Mouse (Mus musculus): ENCODE results near the gene Stx1a.

The Stx1a gene

DNA sequence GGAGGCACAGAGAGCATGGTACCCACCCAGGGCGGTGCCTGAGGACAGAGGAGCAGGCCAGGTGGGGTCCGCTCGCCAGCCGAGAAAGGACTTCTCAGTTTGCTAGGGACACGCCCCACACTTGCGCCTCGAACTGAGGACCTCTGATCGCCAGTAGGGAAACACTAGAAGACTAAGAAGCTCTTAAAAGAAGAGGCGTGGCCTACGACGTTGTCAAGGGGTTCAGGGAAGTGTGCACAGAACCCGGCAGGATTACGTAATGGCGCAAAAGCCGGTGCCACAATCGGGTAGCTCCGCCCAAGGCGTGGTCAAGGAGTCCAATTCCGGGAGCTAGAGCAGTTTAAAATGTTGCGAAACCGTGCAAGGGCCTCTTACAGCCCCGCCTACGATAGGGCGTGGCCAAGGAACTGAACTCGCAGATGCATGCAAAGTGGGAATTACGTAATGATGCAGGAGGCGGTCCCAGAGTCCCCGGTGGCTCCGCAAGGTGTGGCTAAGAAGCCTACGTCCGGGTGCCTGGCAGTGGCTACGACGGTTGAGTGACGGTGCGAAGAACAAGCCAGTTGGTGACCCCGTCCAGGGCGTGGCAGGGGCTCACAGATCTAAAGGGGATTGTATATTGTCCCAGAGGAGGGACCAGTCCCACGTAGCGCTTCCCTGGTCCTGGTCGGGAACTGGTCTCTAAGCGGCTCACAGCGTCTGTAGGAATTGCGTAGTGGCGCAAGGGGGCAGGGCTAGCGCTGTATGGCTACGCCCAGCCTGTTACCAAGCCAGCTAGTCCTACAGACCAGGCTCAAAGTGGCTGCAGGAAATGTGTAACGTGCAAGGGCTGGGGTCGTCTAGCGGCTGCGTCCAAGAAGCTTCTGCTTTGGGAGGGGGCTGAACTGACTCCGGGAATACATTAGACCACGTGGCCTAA, 14.4 kb upstream of the Stx1a start, which contains the start of gene Abhd11:
TSS of gene Abhd11 (plus strand) at position 482 of the 919 bp plus-strand sequence.
- DNase-seq (ENCODE audit: low read depth, low spot score), result peak; percentile 98

DNA sequence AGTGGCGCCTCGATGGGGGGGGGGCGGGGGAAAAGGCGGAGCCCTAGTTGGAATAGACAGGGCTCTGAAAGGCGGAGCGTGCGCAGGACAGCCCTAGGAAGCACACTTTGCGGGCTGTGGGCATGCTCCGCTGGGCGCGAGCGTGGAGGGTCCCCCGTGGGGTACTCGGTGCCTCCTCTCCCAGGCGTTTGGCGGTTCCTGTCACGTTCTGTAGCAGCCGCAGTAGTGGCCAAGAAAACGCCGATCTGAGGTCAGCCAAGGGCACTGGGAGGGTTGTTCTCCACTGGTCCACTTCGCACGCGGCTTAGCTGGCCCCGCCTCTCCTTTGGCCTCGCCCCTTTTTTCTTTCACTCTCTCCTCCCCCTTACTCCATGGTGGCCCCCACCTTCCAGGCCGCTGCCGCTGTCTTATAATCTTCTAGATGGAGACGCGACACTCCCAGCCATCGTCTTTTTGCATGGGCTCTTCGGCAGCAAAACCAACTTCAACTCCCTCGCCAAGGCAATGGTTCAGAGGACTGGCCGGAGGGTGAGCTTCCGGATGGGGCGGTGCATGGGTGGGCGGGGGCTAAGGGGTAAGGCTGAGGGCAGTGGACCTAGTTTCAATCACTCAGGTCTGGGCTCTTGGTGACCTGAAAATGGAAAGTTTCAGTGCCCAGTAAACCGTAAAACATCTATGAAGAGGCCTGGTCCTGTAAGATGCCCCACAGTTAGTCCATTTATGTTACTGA, 13.5 kb upstream of the Stx1a start:
- DNase-seq (ENCODE audit: low read depth, low spot score), result peak; percentile 78

DNA sequence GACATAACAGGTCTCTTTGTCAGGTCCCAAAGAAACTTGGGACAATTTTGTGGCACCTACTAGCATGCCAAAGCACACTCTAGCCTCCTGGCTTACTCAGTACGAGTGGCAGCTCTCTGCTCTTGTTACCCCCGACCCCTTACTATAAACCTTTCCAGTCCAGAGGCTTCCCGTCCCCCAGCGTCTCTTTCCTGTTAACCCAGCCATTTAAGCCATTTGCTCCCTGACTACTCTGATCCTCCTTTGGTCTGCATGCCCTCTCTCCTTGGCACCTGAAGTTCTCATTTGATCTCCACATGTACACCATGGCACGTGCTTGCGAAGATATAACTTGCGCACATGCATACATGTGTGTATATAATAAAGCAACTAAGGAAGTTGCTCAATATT, 13.0 kb upstream of the Stx1a start:
- DNase-seq (ENCODE audit: low read depth, low spot score), result no peak

DNA sequence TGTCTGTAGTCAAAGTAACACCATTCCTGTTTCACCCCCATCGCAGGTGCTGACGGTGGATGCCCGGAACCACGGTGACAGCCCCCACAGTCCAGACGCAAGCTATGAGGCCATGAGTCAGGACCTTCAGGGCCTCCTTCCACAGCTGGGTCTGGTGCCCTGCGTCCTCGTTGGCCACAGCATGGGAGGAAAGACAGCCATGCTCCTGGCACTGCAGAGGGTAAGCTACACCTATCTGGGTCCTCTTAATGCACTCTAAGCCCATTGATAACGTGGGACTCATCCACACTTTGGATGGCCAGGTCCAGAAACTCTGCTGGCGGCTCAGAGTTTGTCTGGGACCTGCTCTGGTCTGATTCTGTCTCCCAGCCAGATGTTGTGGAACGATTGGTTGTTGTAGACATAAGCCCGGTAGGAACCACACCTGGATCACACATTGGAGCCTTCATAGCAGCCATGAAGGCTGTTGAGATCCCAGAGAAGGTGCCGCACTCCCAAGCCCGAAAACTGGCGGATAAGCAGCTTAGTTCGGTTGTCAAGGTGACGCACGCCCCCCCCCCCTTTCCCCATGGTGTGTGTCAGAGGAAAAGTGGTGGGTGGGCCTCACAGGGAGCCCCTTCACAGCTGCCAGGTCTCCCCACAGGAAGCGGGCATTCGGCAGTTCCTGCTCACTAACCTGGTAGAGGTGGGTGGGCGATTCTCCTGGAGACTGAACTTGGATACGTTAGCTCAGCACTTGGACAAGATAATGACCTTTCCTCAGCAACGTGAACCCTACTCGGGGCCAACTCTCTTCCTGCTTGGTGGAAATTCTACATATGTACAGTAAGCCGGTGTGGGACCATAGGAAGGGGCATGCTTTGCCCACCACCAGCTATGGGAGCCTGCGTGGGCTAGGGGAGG, 12.2 kb upstream of the Stx1a start:
- no peak for DNase-seq (ENCODE audit: low read depth, low spot score)

DNA sequence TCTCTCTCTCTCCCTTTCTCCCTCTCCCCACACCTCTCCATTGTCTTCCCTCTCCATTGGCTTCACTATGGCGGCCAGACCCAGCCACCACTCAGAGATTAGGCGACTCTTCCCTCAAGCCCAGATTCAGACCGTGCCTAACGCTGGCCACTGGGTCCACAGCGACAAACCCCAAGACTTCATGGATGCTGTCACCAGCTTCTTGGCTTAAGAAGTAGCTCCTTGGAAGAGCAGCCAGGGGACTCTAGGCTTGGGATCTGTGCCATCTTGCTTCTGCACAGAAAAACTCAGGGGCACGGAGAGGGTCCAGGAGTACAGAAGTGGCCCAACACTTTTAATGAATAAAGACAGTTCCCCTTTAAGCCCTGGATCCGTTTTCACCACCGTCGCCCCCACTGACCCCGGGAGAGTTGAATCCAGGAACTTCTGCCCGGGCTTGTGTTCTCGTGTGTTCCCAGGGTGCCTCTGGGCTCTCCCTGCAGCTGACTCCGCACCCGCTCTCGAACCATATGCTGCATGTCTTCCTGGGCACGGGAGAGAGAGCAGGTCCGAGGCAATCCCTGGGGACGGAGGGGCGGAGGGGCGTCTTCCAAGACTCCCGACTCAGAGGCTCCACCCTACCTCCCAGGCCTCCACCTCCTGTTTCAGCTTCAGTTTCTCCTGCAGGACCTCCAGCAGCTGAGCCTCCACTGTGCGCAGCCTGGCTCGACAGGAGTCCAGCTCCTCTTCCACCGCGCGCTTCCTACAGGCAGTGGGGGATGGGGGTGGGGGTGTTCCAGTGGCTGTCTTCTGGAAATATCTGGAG, 11.3 kb upstream of the Stx1a start:
- DNase-seq (ENCODE audit: low read depth, low spot score), result no peak

DNA sequence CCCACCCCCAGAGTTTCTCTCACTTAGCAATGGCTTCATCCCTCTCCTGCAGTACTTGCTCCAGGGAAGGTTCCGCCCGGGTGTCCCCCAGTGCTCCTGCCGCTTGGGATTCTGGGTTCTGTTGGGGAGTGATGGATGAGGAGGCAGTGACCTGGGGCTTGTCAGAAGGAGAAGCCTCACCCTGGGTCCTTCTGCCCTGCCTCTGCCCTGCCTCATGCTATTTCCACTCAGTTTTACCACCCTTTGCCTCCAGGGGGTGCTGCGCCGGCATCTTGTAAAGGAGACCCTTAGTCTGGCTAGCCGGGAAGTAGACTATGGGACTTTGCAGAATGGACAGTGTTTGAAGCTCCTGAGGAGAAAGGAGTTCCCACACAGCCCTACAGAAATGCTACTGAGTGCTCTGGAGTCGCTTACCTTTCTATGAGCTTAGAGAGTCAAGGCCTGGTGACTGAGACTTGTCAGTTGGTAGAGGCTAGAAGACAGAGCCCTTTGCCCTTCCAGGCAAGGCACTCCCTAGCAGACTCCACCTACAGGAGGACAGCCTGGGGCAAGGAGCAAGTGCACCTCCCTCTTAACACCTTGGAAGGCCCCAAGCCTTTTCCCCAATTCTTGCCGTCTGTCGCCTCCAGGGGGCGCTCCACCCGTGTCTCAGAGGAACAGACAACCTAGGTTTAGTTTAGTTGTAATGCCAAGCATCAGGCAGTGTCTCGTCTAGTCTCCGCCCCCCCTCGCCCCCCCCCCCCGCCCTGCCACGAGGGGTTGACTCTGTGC, 10.4 kb upstream of the Stx1a start:
- peak; percentile 59 for DNase-seq (ENCODE audit: low read depth, low spot score)

DNA sequence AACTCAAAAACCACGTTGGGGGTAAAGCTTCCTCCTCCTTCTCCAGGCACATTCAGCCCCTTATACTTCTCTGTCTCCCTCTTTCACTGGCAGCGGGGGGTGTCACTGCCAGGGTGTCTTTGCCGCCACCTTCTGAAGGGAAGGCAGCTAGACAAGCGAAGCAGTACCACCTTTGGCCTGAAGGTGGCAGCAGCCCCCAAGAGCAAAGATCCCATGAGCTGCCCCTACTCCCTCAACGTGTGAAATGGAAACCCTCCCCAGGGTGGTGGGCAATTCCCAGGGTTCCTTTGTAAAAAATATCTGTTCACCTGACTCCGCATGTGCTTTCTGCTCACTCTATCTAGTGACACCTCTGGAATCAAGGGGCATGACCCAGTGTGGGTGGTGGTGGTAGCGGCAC, 7.8 kb upstream of the Stx1a start:
- peak; percentile 80 for DNase-seq (ENCODE audit: low read depth, low spot score)

DNA sequence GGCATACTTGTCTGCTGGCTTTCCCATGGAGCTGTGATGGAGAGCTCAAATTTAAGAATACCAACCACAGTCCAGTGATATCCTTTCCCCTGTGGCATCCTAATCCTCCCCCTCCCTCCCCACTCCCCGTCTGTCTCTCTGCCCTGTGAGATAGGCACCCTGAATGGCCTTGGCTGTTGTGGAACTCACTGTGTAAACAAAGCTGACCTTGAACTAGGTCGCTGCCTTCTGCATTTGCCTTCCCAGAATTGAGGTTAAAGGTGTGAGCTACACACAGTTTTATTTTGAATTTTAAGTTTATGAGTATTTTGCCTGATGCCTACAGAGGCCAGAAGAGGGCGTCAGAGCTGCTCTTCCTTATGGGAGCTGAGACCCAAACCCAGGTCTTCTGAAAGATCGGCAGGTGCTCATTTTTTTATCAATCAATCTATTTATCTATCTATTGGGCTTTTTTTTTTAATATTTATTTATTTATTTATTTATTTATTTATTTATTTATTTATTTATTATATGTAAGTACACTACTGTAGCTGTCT, 7.0 kb upstream of the Stx1a start:
- no peak for DNase-seq (ENCODE audit: low read depth, low spot score)

DNA sequence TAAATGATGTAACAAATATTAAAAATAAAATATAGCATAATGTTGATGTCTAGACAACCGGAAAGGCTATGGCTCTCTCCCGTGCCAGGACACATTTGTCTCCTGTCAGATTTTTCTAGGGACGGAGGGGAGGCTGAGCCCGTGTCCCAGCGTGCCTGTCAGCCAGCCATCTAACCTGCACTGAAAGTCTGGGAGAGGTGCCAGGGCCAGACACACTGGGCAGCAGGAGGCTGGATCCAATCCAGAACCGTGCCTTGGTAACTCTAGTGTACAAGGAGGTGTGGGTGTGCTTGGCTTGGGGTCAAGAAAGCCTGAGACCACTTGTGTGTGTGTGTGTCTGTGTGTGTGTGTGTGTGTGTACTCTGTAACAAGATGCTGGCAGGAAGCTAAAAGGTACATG, 1.5 kb upstream of the Stx1a start:
- DNase-seq (ENCODE audit: low read depth, low spot score), result no peak

DNA sequence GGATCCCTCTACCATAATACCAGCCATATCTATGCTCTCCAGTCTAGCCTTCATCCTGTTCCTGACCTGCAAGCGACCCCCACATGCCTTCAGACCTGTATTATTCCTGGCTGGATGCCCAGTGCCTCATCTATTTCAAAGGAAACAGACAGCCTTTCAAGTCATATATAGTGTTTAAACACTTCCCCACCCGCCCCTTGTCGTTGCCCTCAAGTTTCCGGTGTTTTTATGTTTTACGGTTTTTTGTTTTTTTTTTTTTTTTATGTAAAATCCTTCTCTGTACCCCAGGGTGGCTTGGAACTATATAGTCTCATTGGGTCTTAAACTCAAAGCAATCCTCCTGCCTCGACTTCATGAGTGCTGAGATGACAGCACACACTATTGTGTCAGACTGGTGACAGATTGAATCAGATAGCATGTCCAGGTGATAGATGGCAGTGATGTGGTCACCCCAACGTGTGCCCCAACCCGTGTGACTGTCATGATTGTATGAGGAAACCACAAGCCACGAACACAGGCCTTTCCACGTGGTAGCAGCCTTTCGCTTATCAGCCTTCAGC, 1.5 kb downstream of the Stx1a start:
- no peak for DNase-seq (ENCODE audit: low read depth, low spot score)

DNA sequence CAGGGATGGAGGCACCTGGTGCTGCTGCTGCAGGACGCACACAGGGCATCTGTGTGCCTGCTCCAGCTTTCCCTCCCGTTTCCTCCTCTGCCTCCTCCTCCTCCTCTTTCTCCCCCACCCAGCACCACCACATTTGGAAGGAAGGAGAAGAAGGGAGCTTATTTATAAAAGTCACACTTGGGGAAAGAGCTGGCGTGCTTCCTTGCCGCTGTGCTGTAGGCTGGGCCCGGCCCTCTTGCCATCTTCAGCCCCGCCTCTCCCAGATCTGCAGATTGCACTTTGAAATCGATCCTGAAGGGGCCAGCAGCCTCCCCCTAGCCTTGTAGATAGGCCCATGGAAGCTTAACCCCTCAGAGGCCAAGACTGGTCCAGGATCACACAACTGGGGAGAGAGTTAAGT, 2.6 kb downstream of the Stx1a start:
- DNase-seq (ENCODE audit: low read depth, low spot score), result no peak

DNA sequence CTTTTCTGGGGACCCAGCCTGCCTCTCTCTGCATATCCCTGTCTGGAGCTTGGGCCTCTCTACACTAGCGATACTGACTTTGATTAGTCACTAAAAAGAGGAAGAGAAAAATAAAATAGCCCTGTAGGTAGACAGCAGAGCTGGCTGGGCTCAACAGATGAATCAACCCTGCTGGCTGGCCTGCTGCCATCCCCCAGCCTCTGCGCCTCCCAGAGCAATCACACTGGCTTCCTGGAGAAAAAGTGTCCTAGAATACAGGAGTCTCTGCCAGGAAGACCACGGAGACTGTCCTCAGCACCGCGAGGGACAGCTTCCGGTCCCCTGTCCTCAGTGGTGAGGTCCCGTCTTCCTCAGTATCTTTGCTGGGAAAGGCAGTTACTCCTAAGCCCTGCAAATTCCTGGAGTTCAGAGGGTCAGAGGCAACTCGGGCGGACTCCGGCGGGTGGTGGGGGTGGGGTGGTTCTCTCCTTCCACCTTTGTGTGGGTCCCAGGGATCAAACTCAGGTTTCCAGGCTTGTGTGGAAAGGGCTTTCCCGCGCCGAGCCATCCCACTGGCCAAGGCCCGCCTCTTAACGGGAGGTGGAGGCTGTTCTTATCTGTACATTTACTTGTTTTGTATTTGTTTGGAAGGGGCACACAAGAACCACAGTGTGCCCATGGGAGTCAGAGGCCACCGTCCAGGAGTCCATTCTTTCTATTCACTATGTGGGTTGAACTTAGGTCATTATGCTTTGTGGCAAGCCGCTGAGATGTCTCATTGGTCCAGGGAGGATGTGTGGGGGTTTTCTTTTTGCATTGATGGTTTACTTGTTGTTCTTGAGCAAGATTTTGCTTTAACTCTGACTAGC, 5.9 kb downstream of the Stx1a start:
- DNase-seq (ENCODE audit: low read depth, low spot score), result no peak

DNA sequence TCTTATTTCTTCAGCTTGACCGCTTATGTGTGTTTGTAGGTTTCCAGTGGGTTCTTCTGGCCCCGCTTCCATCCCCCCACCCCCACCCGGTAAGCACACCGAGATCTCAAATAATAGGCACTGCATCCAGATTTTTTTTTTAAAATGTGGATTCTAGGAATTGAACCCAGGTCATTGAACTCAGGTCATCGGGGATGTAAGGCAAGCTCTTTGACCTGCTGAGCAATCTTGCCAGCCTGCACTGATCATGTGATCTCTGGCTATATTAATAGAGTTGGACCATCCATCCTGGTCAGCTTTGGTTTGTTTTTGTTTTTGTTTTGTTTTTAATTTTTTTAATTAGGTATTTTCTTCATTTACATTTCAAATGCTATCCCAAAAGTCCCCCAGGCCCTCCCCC, 9.3 kb downstream of the Stx1a start:
- DNase-seq (ENCODE audit: low read depth, low spot score), result no peak

DNA sequence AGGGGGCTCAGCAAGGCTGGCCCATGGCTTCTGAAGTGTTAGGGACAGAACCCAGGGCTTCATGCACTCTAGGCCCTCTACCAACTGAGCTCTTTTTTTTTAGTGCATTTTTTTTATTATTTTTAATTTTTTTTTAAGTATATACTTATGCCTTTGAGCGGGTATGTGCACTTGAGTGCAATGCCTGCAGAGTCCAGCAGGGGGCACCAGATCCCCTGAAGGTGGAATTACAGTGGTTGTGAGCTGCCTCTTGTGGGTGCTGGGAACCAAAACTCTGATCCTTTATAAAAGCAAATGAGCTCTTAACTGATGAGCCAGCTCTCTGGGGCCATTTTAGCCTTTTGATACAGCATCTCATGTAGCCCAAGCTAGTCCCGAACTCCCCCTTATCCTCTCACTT, 11.3 kb downstream of the Stx1a start:
- DNase-seq (ENCODE audit: low read depth, low spot score), result no peak

DNA sequence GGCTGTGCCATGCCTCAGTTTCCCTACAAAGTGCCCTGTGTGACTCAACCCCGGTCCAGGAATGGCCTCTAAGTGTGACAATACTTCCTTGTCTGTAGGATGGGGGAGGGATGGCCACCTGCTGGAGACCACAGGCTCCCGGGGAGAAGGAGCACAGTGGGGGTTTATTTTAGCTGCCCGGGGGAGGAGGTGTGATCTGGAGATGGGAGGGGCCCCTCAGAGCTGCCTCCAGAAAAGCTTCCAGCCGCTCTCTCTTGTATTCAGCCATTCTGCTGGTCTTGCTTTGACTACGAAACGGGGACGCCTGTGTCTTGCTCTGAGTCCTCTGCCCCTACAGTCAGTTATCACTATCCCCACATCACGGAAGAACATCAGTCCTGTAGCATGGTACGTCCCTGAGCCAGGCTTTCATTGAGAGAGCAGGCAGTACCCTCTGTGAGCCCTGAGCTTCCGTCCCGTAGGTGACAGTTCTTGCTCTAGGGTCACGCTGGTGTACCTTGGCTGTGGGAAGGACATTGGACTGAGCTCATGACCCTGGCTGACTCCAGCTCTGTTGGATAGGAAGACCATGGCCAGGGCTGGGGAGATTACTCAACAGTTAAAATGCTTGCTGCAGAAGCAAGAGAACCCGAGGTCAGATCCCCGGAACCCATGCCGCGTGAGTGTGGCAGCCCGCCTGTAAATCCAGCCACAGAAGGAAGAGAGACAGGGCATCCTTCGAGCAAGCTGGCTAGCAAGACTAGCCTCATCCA, 12.5 kb downstream of the Stx1a start:
- DNase-seq (ENCODE audit: low read depth, low spot score), result no peak

DNA sequence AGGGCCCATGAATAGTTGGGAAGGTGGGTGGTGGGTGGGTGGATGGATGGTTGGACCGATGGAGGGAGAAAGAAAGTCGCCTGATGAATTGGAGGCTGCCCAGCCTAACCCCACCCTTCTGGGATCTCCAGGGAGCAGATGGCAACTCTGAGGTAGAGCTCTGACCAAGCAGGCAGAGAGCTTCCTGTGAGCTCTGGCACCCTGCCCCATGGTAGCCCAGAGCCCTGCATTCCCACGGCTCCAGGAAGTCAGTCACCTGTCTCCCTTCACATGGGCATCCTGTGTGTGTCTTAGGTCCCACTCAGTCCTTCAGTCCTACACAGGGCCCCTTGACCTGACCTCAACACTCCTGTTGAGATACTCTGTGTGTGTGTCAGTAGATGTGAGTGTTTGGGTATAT, 14.7 kb downstream of the Stx1a start:
- DNase-seq (ENCODE audit: low read depth, low spot score), result no peak

DNA sequence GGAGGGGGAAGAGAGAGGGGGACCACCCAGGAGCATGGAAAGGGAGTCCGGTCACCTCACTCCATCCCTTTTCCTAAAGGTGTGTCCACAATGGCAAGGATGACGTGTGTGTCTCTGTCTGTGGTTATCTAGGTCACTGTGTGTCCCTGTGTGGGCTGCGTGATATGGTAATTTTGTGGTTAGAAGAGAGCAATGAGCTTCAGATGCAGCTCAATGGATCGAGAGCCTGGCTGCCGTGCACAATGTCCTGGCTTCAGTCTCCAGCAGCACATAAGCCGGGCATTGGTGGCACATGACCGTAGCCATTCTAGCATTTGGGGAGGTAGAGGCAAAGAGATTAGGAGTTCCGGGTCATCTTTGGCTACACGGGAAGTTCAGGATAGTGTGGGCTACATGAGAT, 16.3 kb downstream of the Stx1a start:
- no peak for DNase-seq (ENCODE audit: low read depth, low spot score)

DNA sequence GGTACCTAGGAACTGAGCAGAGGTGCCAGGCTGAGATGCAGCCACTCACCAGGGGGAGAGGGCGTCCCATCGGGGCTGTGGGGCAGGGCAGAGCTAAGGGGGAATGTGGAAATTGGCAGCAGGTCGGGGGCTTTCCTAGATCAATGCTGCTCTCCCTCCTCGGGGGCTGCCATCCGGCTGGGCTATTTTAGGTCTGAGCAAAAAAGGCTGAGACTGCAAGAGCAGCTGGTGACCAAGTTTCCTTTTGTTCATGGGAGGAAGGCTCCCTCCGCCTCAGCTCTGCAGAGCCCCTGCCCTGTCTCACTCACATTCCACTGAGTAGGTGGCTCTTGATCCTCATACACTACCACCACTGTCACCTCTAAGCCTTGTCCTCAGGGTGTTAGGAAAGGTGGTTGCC, 16.8 kb downstream of the Stx1a start:
- no peak for DNase-seq (ENCODE audit: low read depth, low spot score)
